In genomic region chr9:56158077-56158476, GRCm38 (mm10) we compare ENCODE assay signal across 20 mouse cellular contexts. TPM values are rescaled to one million over a fixed set of nuclear protein-coding genes. Genes with fewer than 3 reads are reported as not detected.
DNase-seq lines count a peak whose midpoint lies in the region; ATAC-seq lines count a peak whose summit lies in the region.
"Had no signal": no experiment of that assay in that cellular context is flagged by ENCODE, and none has a peak within 500 bp of the region (broad histone marks: within the 10 kb centered on the region; RNA-seq: fewer than 3 reads in every experiment).

No protein-coding gene starts in this region.

- H3K27me3 ChIP-seq in embryonic facial prominence, embryonic 13.5 days = no peaks in the 10 kb centered on the region
- H3K27me3 ChIP-seq in embryonic facial prominence, embryonic 10.5 days (replicated peaks; ENCODE audit: low read depth, poor library complexity, severe bottlenecking) = no peaks in the 10 kb centered on the region
- no peaks in the 10 kb centered on the region for H3K27me3 ChIP-seq in hindbrain, embryonic 13.5 days
- H3K27me3 ChIP-seq in hindbrain, embryonic 11.5 days (ENCODE audit: control insufficient read depth, insufficient read depth, low read length) = no peaks in the 10 kb centered on the region
- no peaks in the 10 kb centered on the region for H3K27me3 ChIP-seq in midbrain, embryonic 10.5 days (ENCODE audit: low read depth, poor library complexity, severe bottlenecking)
- H3K27me3 ChIP-seq in midbrain, embryonic 11.5 days (ENCODE audit: control insufficient read depth, insufficient read depth, low read length) = no peaks in the 10 kb centered on the region
- no peaks in the 10 kb centered on the region for H3K27me3 ChIP-seq in neural tube, embryonic 13.5 days
- H3K27me3 ChIP-seq: stomach, embryonic 15.5 days had no signal

- no peak overlapping the region for H3K27ac ChIP-seq in embryonic facial prominence, embryonic 13.5 days
- H3K27ac ChIP-seq in embryonic facial prominence, embryonic 10.5 days (replicated peaks) = no peak overlapping the region
- no peak overlapping the region for H3K27ac ChIP-seq in hindbrain, embryonic 13.5 days
- H3K27ac ChIP-seq in hindbrain, embryonic 11.5 days (ENCODE audit: low read depth, low read length) = no peak overlapping the region
- H3K27ac ChIP-seq in midbrain, embryonic 10.5 days (replicated peaks) = no peak overlapping the region
- H3K27ac ChIP-seq in midbrain, embryonic 11.5 days (ENCODE audit: low read depth, low read length) = no peak overlapping the region
- H3K27ac ChIP-seq in neural tube, embryonic 13.5 days (replicated peaks) = no peak overlapping the region
- H3K27ac ChIP-seq: stomach, embryonic 15.5 days had no signal

- no peak for ATAC-seq in embryonic facial prominence, embryonic 13.5 days (ENCODE audit: insufficient number of reproducible peaks, insufficient read depth, low FRiP score, low TSS enrichment, low read depth)
- no peak for ATAC-seq in hindbrain, embryonic 13.5 days (ENCODE audit: low FRiP score)
- no peak for ATAC-seq in hindbrain, embryonic 11.5 days (ENCODE audit: low FRiP score)
- ATAC-seq in midbrain, embryonic 11.5 days (ENCODE audit: low FRiP score) = no peak
- ATAC-seq in neural tube, embryonic 13.5 days (ENCODE audit: low read depth) = no peak
- ATAC-seq: forebrain, embryonic 16.5 days; liver, postnatal 0 days had no signal

- no peak overlapping the region for H3K9ac ChIP-seq in embryonic facial prominence, embryonic 13.5 days
- no peak overlapping the region for H3K9ac ChIP-seq in hindbrain, embryonic 13.5 days
- H3K9ac ChIP-seq in hindbrain, embryonic 11.5 days (ENCODE audit: low read depth, low read length) = no peak overlapping the region
- H3K9ac ChIP-seq in midbrain, embryonic 11.5 days (ENCODE audit: low read length) = no peak overlapping the region
- no peak overlapping the region for H3K9ac ChIP-seq in neural tube, embryonic 13.5 days
- H3K9ac ChIP-seq: liver, postnatal 0 days; stomach, embryonic 15.5 days had no signal

- peak overlapping the region; percentile 12; the same call in 1 of the 2 replicates for H3K4me2 ChIP-seq in embryonic facial prominence, embryonic 13.5 days
- peak overlapping the region; percentile 30; the same call in 1 of the 2 replicates for H3K4me2 ChIP-seq in hindbrain, embryonic 13.5 days
- no peak overlapping the region for H3K4me2 ChIP-seq in hindbrain, embryonic 11.5 days (replicated peaks; ENCODE audit: low read depth, low read length)
- no peak overlapping the region for H3K4me2 ChIP-seq in midbrain, embryonic 11.5 days
- 0 out of 2 replicates have a peak overlapping the region, but pooled peaks have one; percentile 1 for H3K4me2 ChIP-seq in neural tube, embryonic 13.5 days
- H3K4me2 ChIP-seq: stomach, embryonic 15.5 days had no signal

- DNase-seq in embryonic facial prominence, embryonic 10.5 days (ENCODE audit: low spot score) = no peak
- no peak for DNase-seq in hindbrain, embryonic 11.5 days (ENCODE audit: low spot score)
- no peak for DNase-seq in midbrain, embryonic 10.5 days (ENCODE audit: low spot score)
- DNase-seq in midbrain, embryonic 11.5 days (ENCODE audit: low spot score, missing footprints) = no peak
- DNase-seq in testis, postnatal 10 days (ENCODE audit: low spot score) = no peak
- DNase-seq: adrenal gland, adult 2 months; cerebellum, adult 2 months; cerebellum, postnatal 36 days; heart, adult 11 months; heart, postnatal 4 days; layer of hippocampus, postnatal 36 days; liver; liver, postnatal 0 days; right cerebral cortex, postnatal 25 days had no signal

- no peaks in the 10 kb centered on the region for H3K9me3 ChIP-seq in embryonic facial prominence, embryonic 13.5 days
- H3K9me3 ChIP-seq in embryonic facial prominence, embryonic 10.5 days = no peaks in the 10 kb centered on the region
- H3K9me3 ChIP-seq in hindbrain, embryonic 13.5 days = no peaks in the 10 kb centered on the region
- H3K9me3 ChIP-seq in hindbrain, embryonic 11.5 days (ENCODE audit: control insufficient read depth, low read length) = no peaks in the 10 kb centered on the region
- H3K9me3 ChIP-seq in midbrain, embryonic 10.5 days (replicated peaks) = no peaks in the 10 kb centered on the region
- no peaks in the 10 kb centered on the region for H3K9me3 ChIP-seq in midbrain, embryonic 11.5 days (ENCODE audit: control insufficient read depth, low read length)
- no peaks in the 10 kb centered on the region for H3K9me3 ChIP-seq in neural tube, embryonic 13.5 days
- H3K9me3 ChIP-seq: megakaryocyte, embryonic 14.5 days; stomach, embryonic 15.5 days had no signal

- peaks cover 30% of the 10 kb centered on the region for H3K4me1 ChIP-seq in embryonic facial prominence, embryonic 13.5 days
- H3K4me1 ChIP-seq in embryonic facial prominence, embryonic 10.5 days = peaks cover 29% of the 10 kb centered on the region
- H3K4me1 ChIP-seq in hindbrain, embryonic 13.5 days (replicated peaks) = peaks cover 45% of the 10 kb centered on the region
- peaks cover 2% of the 10 kb centered on the region; the same call in 1 of the 2 replicates for H3K4me1 ChIP-seq in hindbrain, embryonic 11.5 days (replicated peaks; ENCODE audit: control insufficient read depth, insufficient read depth, low read length)
- H3K4me1 ChIP-seq in midbrain, embryonic 10.5 days = peaks cover 36% of the 10 kb centered on the region
- peaks cover 11% of the 10 kb centered on the region; the same call in 1 of the 2 replicates for H3K4me1 ChIP-seq in midbrain, embryonic 11.5 days (ENCODE audit: control insufficient read depth, insufficient read depth, low read length)
- peaks cover 57% of the 10 kb centered on the region for H3K4me1 ChIP-seq in neural tube, embryonic 13.5 days (replicated peaks)

- H3K4me3 ChIP-seq in embryonic facial prominence, embryonic 13.5 days = no peak overlapping the region
- H3K4me3 ChIP-seq in embryonic facial prominence, embryonic 10.5 days = no peak overlapping the region
- no peak overlapping the region for H3K4me3 ChIP-seq in hindbrain, embryonic 13.5 days
- no peak overlapping the region for H3K4me3 ChIP-seq in hindbrain, embryonic 11.5 days (ENCODE audit: low read depth, low read length)
- 0 out of 2 replicates have a peak overlapping the region, but pooled peaks have one; percentile 5 for H3K4me3 ChIP-seq in midbrain, embryonic 10.5 days
- H3K4me3 ChIP-seq in midbrain, embryonic 11.5 days (ENCODE audit: low read depth, low read length) = no peak overlapping the region
- no peak overlapping the region for H3K4me3 ChIP-seq in neural tube, embryonic 13.5 days
- H3K4me3 ChIP-seq: megakaryocyte, embryonic 14.5 days; stomach, embryonic 15.5 days had no signal

- H3K36me3 ChIP-seq in embryonic facial prominence, embryonic 13.5 days = no peaks in the 10 kb centered on the region
- 0 out of 2 replicates have a peak, but pooled peaks cover 5% of the 10 kb centered on the region for H3K36me3 ChIP-seq in embryonic facial prominence, embryonic 10.5 days (replicated peaks)
- no peaks in the 10 kb centered on the region for H3K36me3 ChIP-seq in hindbrain, embryonic 13.5 days
- no peaks in the 10 kb centered on the region for H3K36me3 ChIP-seq in hindbrain, embryonic 11.5 days (ENCODE audit: control insufficient read depth, insufficient read depth, low read length)
- H3K36me3 ChIP-seq in midbrain, embryonic 10.5 days = no peaks in the 10 kb centered on the region; the same call in 1 of the 2 replicates
- no peaks in the 10 kb centered on the region for H3K36me3 ChIP-seq in midbrain, embryonic 11.5 days (ENCODE audit: control insufficient read depth, insufficient read depth, low read length)
- H3K36me3 ChIP-seq in neural tube, embryonic 13.5 days = no peaks in the 10 kb centered on the region
- H3K36me3 ChIP-seq: stomach, embryonic 15.5 days had no signal

- 60% methylated on average over 2 of the region's 2 CpGs for WGBS in embryonic facial prominence, embryonic 13.5 days
- 79% methylated on average over 2 of the region's 2 CpGs for WGBS in embryonic facial prominence, embryonic 10.5 days
- 62% methylated on average over 2 of the region's 2 CpGs for WGBS in hindbrain, embryonic 13.5 days
- WGBS in hindbrain, embryonic 11.5 days = 68% methylated on average over 2 of the region's 2 CpGs
- WGBS in midbrain, embryonic 10.5 days = 79% methylated on average over 2 of the region's 2 CpGs
- WGBS in midbrain, embryonic 11.5 days = 73% methylated on average over 2 of the region's 2 CpGs
- WGBS in neural tube, embryonic 13.5 days = 79% methylated on average over 2 of the region's 2 CpGs

RNA-seq across cellular contexts. Expression of gene Tspan3, which starts 7.2 kb away (rescaled TPM):
- polyA plus RNA-seq in embryonic facial prominence, embryonic 13.5 days (2015; fragmentation: Nextera tagmentation; extraction: Ambion mirVana) = 480 and 544 TPM in 2 replicates
- polyA plus RNA-seq in embryonic facial prominence, embryonic 10.5 days (2016; fragmentation: Nextera tagmentation; extraction: Ambion mirVana) = 474 and 482 TPM in 2 replicates
- 575 and 579 TPM in 2 replicates for polyA plus RNA-seq in hindbrain, embryonic 13.5 days (2015; fragmentation: Nextera tagmentation; extraction: Ambion mirVana)
- polyA plus RNA-seq in hindbrain, embryonic 11.5 days (2014; fragmentation: Nextera tagmentation; extraction: Ambion mirVana) = 529 and 555 TPM in 2 replicates
- polyA plus RNA-seq in midbrain, embryonic 10.5 days (2016; fragmentation: Nextera tagmentation; extraction: Ambion mirVana) = 570 and 611 TPM in 2 replicates
- 560 and 573 TPM in 2 replicates for polyA plus RNA-seq in midbrain, embryonic 11.5 days (2014; fragmentation: Nextera tagmentation; extraction: Ambion mirVana)
- polyA plus RNA-seq in neural tube, embryonic 13.5 days (2015; fragmentation: Nextera tagmentation; extraction: Ambion mirVana) = 602 and 606 TPM in 2 replicates

Comparison
In these comparisons a context has a peak if more than half of its experiments do, and no peak if none do; other contexts are left out.
1. H3K4me2 ChIP-seq: peak in embryonic facial prominence, embryonic 13.5 days (single experiment), hindbrain, embryonic 13.5 days (single experiment) and neural tube, embryonic 13.5 days (single experiment); none in hindbrain, embryonic 11.5 days (single experiment) and midbrain, embryonic 11.5 days (single experiment).